Mouse (Mus musculus) ovary, postnatal 36 days (tissue): ENCODE data around the gene Tpt1.
"Not testable (repeated sequence)": the region's sequence is repeated elsewhere in the genome, so short reads cannot be mapped to it uniquely, and the experiment has no call there.

Experiments
- DNase-seq: peaks from one replicate; pipeline ENCODE4 v3.0.0; 2022; ENCODE audit warnings: low spot score, mixed read lengths

Tpt1 gene

GRCm38 (mm10) chr14:75844867-75845697, at the start of gene Tpt1:
TSS of gene Tpt1 (plus strand) at chr14:75845093.
- DNase-seq, result peak; percentile 100

- no peak for DNase-seq
Measured at GRCm38 (mm10) chr14:75795918-75796317, 49.0 kb upstream of the Tpt1 start.

DNA sequence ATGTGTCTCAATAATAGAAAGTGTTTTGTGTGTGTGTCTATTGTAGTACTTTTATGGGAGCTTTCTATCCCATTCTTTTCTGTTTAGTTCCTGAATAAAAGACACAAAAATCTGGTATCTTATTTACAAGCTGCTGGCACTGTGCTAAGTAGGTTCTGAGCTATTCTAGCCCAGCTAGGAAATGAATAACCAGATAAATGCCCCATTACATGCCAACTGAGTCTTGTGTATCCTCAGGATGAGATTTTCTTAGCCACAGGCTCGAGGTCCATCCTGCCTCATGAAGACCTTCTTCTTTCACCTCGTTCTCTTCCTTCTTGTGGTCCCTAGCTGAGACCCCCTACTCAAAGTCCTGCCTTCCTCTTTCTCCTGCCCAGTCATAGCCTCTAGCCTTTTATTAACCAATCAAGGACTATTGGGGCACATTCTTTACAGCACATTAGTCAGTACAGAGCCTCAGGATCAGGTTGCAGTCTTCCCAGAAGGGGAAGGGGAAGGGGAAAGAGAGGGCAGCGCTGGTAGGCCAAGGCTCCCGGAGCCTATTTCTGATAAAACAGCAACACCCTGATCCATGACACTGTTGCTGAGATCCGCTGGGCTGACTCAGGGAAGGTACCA, 47.0 kb upstream of the Tpt1 start:
- DNase-seq, result no peak

DNA sequence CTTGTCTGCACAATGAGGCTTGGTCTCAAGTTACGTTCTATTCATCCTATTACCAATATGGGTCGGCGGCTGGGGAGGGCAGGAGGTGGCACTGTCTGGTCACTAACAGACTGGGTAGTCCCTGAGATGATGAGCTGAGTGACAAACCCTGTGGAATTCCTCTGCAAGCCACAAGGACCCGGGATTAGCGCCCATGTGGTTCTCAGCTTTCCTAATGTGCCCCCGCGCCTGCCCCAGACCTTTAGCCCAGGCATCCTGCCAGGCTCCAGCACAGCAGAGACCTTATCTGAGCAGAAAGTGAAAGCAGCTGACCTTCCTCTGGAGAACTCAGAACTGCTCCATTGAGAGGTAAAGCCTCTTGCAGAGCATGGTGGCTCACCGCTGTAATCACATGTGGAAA, 37.1 kb upstream of the Tpt1 start:
- DNase-seq, result peak; percentile 78

GRCm38 (mm10) chr14:75809931-75810330, 35.0 kb upstream of the Tpt1 start:
- DNase-seq, result no peak

DNA sequence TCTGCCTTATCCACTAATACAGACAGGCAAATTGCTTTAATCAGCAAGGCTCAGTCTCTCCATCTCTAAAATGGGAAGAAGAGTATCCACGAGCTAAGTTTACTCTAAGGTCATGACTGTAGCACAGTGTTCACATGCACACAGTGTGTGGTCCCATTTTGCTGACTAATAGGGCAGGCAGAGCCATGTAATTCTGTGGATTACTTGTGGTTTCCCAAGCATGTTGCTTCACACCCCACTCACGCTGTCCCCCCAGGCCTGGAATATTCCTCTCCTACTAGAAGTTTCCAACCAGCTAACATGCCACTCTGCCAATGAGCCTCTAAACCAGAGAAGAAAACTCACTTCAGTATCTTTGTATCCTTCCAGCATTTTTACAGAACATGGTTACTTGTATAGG, 26.4 kb upstream of the Tpt1 start:
- DNase-seq, result no peak

- no peak for DNase-seq
Measured at GRCm38 (mm10) chr14:75819341-75819740, 25.6 kb upstream of the Tpt1 start.

- DNase-seq, result peak; percentile 38
Measured at GRCm38 (mm10) chr14:75820007-75820406, 24.9 kb upstream of the Tpt1 start.

DNA sequence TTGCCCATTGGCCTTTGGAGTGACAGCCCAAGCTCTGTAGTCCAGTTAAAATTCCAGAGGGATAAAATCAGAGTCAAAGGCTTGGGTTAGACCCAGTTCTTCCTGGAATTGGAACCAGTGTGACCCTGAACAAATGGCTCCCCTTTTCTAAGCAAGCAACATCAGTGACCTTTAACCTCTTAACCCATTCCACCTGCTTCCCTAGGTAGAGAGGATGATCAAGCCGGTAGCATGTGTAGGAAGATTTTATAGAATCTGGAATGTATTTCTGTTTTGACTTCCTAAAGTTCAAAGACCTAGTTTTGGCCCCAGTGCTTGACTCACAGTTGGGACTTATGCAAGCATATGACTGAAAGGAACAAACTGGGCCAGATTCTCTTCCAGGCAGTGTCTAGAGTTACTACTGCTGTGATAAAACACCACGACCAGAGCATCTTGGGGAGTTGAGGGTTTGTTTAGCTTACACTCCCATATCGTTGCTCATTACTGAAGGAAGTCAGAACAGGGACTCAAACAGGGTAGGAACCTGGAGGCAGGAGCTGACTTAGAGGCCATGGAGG, 18.0 kb upstream of the Tpt1 start:
- no peak for DNase-seq

- no peak for DNase-seq
Measured at GRCm38 (mm10) chr14:75828221-75828620, 16.7 kb upstream of the Tpt1 start.

DNA sequence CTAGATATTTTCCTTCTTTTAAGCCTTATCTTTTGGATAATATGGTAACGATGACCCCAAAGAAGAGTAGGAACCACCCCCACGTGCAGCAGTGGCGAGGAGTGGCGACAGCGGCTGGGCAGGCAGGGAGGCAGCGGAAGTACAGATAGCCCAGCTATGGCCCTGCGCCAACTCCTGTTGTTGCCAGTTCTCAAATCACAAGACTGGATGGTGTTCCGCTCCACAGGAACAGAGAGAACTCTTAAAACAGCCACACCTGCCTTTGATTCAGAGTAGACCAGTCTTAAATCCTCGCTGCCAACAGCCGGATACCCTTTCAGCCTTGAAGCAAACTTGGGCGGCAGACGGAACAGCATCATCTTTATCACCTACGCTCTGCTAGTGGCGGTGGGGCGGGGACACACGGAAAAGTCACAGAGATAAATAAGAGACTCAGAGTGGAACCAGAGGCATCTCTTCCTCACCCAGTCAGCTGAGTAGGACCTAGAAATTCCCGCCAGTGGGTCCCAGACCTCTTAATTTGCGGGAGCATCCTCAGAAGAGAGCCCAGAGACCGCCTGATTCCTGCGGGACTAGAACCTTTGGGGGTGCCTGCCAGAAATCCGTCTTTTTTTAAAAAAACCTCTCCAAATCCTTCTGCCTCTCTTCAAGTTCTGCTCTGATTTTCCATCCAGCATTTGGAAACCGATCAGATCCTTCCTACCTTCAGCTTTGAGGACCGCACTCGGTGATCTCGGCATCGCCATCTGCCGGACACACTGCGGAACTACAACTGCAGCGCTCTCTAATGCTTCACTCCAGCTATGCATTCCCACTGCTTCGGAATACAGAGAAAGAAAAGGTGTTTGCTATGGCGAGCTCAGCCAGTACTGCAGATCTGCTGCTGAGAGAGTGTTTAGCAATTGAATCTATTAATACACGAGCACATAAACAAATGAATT, 15.8 kb upstream of the Tpt1 start:
- peak; percentile 85 for DNase-seq

DNA sequence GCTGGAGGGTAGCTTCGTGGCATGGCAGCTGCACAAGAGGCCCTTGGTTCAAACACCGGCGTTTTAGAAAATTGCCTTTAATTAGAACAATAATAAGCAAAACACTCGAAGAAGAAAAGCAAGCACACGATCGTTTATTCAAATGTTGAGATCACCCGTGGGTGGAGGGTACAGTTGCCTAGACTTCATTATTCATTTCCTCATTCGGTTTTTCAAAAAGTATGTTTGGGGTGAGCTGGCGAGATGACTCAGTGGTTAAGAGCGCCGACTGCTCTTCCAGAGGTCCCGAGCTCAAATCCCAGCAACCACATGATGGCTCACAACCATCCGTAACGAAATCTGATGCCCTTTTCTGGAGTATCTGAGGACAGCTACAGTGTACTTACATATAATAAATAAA, 15.1 kb upstream of the Tpt1 start:
- not testable (repeated sequence) for DNase-seq

- no peak for DNase-seq
Measured at GRCm38 (mm10) chr14:75832031-75832430, 12.9 kb upstream of the Tpt1 start.

DNA sequence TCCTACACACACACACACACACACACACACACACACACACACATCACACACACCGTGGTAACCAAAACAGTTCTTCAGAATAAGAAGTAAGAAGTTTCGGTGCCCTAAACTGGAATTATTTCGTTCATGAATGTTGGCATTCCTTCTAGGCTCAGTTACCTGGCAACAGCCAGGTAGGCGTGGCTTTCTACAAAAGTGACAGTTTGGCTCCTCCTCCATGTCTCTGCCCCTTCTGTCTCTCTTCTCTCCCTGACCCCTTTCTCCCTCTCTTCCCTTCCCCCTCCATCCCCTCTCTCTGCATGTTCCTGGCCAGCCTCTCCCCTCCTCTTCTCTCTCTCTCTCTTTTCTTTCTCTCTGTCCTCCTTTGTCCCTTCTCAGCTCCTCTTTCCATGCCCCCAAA, 11.9 kb upstream of the Tpt1 start:
- no peak for DNase-seq

DNA sequence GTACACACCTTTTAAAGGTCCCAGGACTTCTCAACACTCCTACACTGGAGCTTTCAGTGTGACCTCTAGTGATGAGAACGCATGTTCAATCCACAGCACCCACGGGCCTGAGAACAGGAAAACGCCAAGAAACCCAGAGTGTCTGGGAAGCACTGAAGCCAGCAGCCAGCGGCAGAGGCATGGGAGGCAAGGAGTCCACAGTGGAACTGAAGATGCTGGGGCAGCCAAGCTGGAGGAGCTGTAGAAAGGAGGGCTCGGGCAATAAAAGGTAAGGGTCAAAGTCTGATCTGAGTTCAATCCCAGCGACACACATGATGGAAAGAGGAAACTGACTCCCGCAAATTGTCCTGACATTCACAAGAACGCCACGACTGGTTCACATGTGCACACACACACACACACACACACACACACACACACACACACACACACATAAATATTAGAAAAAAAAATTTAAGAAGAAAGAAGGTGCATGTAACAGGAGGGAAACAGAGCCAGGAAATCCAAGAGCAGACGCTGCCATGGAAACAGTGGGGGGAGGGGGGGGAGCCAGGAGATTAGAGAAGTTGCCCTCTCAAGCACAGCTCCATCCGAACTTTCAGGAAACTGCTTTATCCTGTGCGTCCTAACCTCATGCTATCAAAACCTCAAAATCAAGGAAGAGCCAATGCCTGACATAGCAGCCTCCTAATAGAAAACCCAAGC, 11.2 kb upstream of the Tpt1 start:
- peak; percentile 41 for DNase-seq

- peak; percentile 45 for DNase-seq
Measured at GRCm38 (mm10) chr14:75834251-75834738, 10.6 kb upstream of the Tpt1 start.

- peak; percentile 64 for DNase-seq
Measured at GRCm38 (mm10) chr14:75834739-75835381, 10.0 kb upstream of the Tpt1 start.

- no peak for DNase-seq
Measured at GRCm38 (mm10) chr14:75836579-75836978, 8.3 kb upstream of the Tpt1 start.

- DNase-seq, result peak; percentile 31
Measured at GRCm38 (mm10) chr14:75837048-75837916, 7.6 kb upstream of the Tpt1 start.

DNA sequence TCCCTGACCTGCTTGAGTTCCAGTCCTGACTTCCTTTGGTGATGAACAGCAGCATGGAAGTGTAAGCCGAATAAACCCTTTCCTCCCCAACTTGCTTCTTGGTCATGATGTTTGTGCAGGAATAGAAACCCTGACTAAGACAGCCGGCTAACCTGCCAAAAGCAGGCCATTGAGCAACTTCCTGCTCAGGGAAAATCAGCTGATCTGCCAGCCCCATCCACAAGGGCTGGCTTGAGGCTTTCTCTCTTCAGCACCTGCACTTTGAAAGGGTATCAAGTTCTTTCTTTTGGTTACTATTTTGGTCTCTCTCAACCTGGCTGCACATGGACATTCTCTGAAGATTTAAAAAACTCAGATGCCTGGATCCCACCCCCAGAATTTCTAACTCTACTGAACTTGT, 3.1 kb upstream of the Tpt1 start:
- not testable (repeated sequence) for DNase-seq
